Mouse (Mus musculus): ENCODE measurements at regions not wholly inside any gene's neighbourhood (a gene's known extent, or its start where the extent isn't known, plus 50 kb on each side); places are given as distances from the start of the nearest gene placed in this dataset.

GRCm38 (mm10) chr7:115076781-115077180, 333.3 kb downstream of the Insc start:
- DNase-seq (ENCODE audit: low spot score in 2 of 2), result no peak

GRCm38 (mm10) chr7:115084711-115085380, 341.4 kb downstream of the Insc start:
- DNase-seq (ENCODE audit: low spot score in 2 of 2), result no peak

- no peak for DNase-seq (ENCODE audit: low spot score in 2 of 2)
These were observed 343.3 kb downstream of the Insc start for GRCm38 (mm10) chr7:115086542-115087448.

- no peak for DNase-seq (ENCODE audit: low spot score in 2 of 2)
These were observed 349.1 kb downstream of the Insc start for GRCm38 (mm10) chr7:115092481-115093050.

GRCm38 (mm10) chr7:115106041-115106440, 362.5 kb downstream of the Insc start:
- no peak for DNase-seq (ENCODE audit: low spot score in 2 of 2)

- no peak for DNase-seq (ENCODE audit: low spot score in 2 of 2)
These were observed 368.8 kb downstream of the Insc start for GRCm38 (mm10) chr7:115112282-115112681.

- DNase-seq (ENCODE audit: low spot score in 2 of 2), result no peak
These were observed 379.8 kb downstream of the Insc start for GRCm38 (mm10) chr7:115123283-115123682.

- no peak for DNase-seq (ENCODE audit: low spot score in 2 of 2)
These were observed 385.5 kb downstream of the Insc start for GRCm38 (mm10) chr7:115129001-115129400.

GRCm38 (mm10) chr7:115131259-115131969, 387.9 kb downstream of the Insc start:
- DNase-seq (ENCODE audit: low spot score in 2 of 2), result no peak

- no peak for DNase-seq (ENCODE audit: low spot score in 2 of 2)
These were observed 388.6 kb downstream of the Insc start for GRCm38 (mm10) chr7:115131970-115132551.

- no peak for DNase-seq (ENCODE audit: low spot score in 2 of 2)
These were observed 389.1 kb downstream of the Insc start for GRCm38 (mm10) chr7:115132595-115132994.

- no peak for DNase-seq (ENCODE audit: low spot score in 2 of 2)
These were observed 391.6 kb downstream of the Insc start for GRCm38 (mm10) chr7:115134926-115135575.

- DNase-seq (ENCODE audit: low spot score in 2 of 2), result no peak
These were observed 396.8 kb downstream of the Insc start for GRCm38 (mm10) chr7:115140286-115140685.

- no peak for DNase-seq (ENCODE audit: low spot score in 2 of 2)
These were observed 398.7 kb downstream of the Insc start for GRCm38 (mm10) chr7:115142163-115142562.

GRCm38 (mm10) chr7:115144947-115145346, 401.5 kb downstream of the Insc start:
- no peak for DNase-seq (ENCODE audit: low spot score in 2 of 2)

GRCm38 (mm10) chr7:115147352-115147977, 404.0 kb downstream of the Insc start:
- no peak for DNase-seq (ENCODE audit: low spot score in 2 of 2)

- DNase-seq (ENCODE audit: low spot score in 2 of 2), result no peak
These were observed 409.8 kb downstream of the Insc start for GRCm38 (mm10) chr7:115153291-115153690.

GRCm38 (mm10) chr7:115153764-115154509, 410.4 kb downstream of the Insc start:
- no peak for DNase-seq (ENCODE audit: low spot score in 2 of 2)

GRCm38 (mm10) chr7:115170023-115170422, 426.5 kb downstream of the Insc start:
- no peak for DNase-seq (ENCODE audit: low spot score in 2 of 2)

GRCm38 (mm10) chr7:115170439-115170838, 426.9 kb downstream of the Insc start:
- DNase-seq (ENCODE audit: low spot score in 2 of 2), result peak in 1 of 2 experiments; percentile 39

Measured in urinary bladder, postnatal 36 days (tissue).